Mouse (Mus musculus): ENCODE measurements around the gene Sync.

Gene Sync

DNA sequence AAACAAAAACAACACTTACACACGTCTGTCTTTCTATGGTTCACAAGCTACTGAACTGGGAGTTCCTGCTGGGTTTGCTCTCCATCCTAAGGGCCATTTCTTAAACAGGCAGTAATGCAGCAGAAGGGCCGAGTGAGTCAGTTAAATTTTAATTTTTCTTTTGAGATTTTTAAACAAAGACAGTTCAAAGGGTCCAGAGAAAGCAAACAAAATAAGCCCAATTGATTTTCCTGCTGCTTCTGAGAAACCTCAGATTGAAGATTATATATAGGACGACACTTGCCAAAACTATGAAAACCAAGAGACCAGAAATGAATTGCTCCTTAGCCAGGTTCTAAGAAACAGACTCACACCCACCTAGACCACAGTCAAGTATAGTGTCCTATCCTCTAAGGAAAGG lies 26.5 kb downstream of the Sync start:
- DNase-seq = no peak

DNA sequence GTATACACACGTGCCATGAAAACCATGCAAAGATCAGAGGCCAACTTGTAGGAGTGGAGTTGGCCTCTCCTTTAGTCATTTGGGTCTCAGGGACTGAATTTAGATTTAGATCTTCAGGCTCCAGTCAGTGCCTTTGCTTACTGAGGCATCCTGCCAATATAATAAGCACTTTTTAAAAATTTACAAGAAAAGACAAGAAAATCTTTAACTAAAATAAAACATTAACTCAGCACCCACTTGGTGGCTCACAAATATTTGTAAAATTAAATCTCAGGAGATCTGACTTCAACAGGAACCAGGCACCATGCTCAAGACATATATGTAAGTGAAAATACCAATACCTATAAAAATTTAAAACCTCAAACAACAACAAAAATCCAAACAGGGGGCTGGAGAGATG lies 33.5 kb downstream of the Sync start:
- DNase-seq = no peak

DNA sequence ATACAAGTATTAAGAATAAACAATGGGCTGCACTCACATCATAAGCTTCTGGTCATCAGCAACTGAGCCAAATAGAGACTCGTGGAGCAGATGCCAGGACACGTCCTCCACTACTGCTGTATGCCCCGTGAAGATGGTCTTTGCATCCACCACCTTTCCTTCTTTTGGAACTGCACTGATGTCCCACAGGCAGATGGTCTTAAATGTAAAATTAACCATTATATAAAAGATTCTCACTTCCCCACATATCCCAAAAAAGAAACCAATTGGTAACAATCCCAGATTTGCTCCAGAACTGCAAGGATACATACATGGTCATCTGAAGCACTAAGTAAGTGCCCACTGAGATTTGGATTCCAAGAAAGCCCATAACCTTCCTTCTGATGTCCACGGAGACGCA lies 34.6 kb downstream of the Sync start:
- no peak for DNase-seq

DNA sequence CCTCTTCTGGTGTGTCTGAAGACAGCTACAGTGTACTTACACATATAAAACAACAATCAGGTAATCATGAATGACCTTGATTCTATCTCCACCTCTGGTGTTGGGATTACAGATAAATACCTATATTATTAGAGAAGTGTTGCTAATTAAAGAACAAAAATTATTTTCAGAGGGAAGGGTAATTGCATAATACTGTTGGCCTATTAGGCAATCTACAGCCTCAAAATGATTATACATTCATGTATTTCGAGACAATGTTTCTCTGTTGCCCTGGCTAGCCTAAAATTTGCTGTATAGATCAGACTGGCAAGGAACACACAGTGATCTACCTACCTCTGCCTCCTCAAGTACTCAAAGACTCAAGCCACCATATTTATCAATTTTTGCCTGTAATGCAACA lies 36.1 kb downstream of the Sync start:
- no peak for DNase-seq

DNA sequence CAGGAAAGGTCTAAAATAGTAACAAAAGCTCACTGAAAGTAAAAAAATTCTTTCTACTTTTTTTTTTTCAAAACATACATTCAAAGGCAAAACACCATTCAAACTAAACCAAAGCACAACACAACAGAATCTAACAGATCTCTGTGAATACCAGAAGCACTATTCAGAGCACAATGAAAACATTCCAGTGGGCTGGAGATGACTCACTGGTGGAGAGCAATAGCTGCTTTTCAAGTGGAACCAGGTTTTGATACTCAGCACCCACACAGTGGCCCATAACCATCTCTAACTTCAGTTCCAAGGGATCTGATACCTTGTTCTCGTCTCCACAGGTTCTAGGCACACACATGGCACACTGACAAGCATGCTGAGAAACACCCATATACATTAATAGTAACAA lies 37.3 kb downstream of the Sync start:
- DNase-seq = no peak

DNA sequence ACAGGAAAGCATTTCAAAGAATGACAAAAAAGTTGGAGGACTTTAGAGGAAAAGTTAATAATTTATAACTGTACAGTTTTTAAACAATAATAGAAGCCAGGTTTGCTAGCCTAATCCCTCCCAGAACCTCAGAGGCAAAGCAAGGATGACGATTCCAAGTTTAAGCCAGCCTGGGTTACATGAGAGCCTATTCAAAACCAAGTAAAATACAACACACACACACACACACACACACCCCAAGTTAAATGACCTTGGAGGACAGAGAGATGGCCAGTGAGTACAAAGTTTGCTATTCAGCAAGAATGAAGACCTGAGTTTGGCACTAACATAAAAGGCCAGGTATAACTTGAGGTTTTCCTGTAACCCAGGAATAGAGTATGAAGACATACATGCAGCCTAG lies 38.8 kb downstream of the Sync start:
- DNase-seq = no peak

DNA sequence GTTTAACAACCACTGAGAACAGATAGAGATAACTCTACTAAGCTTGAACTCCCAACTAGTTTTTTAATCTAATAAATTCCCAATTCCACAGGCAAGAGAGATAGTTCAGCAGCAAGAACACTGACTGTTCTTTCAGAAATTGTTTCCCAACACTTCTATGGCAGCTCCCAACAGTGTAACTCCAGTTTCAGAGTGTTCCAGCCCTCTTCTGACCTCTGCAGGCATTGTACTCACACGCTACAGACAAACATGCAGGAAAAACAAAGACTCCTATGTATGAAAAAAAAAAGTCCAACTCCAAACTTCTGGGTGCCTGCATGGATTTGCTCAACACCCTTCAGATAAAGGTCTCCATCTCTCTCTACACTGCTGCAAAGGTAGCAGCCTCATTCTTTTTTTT lies 45.4 kb downstream of the Sync start:
- no peak for DNase-seq

DNA sequence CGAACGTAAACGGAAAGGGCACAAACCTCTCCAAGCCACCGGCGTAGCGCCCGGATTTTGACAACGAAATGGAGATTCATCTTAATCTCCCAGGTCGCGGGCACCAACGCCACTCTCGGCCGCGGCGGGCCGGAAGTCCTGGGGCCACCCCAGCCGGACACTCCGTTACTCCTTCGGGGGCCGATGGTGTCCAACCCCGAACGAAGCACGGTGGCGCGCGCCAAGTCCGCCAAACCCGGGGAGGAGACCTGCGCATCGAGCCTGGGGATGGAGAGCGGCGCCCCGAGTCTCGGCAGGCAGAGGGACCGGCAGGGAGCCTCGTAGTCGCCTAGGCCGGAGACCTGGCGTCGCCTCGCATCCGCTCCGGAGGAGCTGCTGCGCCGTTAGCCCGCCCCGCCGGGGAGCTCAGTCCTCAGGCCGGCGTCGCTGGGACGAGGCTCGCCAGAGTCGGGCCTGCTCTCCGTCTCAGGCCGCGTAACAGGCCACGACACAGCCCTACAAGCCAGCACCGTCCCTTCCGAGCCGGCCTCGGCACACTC lies 47.3 kb downstream of the Sync start:
- DNase-seq = peak; percentile 63

DNA sequence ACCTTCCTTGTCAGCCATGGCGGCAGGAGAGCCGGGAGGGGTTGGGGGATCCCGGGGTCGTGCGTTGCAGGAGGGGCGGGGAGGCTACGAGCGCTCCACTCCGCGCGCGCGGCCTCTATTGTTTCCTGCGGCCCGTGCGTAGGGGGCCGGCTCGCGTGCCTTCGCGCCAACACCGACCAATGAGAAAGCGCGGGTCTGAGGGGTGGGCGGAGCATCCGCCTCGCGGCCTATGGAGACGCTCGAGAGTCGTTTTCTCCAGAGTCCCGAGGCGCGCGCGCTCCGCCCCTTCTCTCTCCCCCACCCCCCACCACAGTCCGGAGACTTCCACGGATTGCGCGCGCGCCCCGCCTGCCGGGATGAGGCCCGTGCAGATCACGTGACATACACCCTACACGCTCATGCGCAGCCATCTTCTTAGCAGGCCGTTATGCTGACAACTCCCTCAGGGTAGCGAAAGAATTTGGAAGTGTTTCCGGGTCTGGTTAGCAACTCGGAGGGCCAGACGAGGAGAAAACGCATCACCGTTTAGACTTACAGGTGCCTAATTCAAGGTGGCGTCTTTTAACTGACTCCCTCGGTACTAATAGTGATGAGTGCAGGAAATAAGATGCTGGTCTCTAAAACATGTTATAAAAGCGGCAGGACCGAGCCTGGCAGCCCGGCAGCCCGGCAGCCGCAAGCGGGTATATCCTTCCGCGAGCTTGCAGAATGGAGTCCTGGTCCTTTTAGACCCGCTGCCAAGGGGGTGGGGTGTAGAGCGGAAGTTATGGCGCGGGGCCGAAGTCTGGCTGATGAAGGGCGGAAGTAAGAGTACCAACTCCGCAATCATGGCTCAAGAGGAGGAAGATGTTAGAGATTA lies 48.0 kb downstream of the Sync start, which contains the start of the genes Rbbp4 and Zbtb8os:
Gene Rbbp4 (minus strand): TSS at position 155 of the 859 bp plus-strand sequence.
Gene Zbtb8os (plus strand): TSS at position 480 of the 859 bp plus-strand sequence.
- DNase-seq = peak; percentile 96

DNA sequence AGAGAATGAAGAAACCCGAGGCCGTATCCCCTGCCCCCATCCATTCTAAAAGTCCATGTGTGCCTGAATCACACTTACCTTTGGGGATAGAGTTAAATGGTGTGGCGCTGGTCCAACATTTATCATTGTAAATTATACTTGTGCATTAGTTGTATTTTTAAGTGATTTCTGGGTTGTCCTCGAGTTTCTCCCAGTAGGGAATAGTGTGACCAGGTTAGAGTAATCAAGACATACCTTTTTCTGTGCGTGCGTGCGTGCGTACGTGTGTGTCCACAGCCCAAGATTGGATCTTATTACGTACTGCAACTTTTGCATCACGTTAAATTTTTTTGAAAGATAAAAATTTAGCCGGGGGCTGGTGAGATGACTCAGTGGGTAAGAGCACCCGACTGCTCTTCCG lies 48.9 kb downstream of the Sync start:
- no peak for DNase-seq

DNA sequence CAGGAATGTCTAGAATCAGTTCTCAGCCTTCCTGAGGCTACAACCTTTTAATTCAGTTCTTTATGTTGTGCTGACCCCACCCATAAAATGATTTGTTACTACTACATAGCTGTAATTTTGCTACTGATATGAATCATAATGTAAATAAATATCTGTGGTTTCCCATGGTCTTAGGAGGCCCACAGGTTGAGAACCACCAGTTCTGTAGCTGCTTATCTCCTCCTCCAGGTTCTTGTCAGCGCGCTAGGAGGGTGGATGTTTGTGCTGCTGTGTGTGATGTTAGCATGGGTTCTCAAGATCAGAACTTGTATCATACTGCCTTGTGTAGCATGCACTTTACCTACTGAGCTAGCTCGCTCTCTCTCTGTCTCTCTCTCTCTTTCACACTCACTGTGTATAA lies 52.3 kb downstream of the Sync start:
- no peak for DNase-seq

DNA sequence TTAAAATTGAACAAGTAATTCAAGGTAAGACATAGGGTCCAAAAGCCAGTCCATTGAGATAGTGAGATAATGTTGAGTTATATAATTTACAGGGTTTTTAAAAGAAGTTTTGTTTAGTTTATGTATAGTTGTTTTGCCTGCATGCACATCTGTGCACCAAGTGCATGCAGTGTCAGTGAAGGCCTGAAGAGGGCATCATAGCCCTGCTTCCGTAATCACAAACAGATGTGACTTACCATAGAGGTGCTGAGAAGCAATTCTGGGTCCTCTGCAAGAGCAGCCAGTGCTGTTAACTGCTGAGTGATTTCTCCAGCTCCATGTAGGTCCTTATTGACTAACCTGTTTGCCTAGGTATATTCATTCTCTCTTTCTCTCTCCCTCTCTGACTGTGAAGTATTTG lies 54.5 kb downstream of the Sync start:
- DNase-seq = no peak

DNA sequence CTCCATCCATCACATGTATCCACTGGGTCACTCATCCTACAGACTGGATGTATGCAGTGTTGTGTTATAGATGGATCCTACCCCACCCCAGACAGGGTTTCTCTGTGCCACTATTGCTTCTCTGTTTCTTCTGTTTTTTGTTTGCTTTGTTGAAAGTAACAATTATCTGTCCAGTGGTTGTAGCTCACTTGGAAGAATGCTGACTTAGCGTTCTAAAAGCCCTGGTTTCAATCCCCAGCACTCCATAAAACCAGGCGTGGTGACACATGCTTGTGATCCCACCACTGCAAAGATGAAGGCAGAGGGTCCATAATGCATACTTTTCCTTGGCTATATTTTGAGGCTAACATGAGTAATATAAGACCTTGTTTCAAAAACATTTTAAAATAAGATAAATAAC lies 55.3 kb downstream of the Sync start:
- DNase-seq = no peak

DNA sequence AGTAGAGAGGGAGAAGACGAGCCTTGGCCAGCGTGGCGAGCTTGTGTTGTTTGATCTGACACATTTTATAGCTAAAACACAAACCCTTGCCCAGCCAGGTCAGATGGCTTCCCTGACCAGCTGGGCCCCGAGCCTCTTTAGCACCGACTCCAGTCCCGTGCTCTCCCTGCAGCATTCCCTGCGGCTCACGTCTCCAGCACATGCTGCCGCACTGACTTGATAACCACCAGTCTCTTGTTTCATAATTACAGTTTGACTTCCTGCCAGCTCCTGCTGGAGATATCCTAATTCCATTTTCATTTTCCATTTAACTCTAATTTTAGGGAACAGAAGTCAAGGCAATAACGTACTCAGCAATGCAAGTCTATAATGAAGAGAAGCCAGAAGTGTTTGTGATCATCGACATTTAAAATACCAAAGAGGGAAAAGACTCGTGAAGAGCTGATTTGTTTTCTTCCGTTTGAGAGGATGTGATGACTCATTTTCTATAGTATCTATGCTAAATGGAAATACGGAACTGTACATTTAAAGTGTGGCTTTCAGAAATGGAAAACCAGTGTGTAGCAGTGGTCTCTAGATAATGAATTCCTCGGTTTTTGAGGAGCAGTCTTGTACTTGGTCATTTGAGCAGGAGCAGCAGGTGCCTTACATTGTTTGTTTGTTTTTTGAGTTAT lies 59.2 kb downstream of the Sync start:
- no peak for DNase-seq

DNA sequence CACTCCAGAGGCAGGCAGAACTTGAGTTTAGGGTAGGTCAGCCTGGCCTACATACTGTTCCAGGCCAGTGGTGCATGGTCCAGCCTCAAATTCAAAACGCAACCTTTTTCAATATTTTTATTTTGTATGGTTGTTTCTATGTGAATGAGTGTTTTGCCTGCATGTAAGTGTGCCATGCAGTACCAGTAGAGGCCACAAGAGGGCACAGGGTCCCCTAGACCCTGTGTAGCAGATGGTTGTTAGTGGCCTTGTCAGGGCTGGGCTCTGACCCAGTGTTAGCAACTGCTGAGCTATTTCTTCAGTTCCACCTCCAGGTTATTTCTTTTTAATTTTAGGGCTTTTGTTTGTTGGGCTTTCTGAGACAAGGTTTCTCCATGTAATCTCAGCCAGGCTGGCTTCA lies 63.2 kb downstream of the Sync start:
- DNase-seq = peak; percentile 90

DNA sequence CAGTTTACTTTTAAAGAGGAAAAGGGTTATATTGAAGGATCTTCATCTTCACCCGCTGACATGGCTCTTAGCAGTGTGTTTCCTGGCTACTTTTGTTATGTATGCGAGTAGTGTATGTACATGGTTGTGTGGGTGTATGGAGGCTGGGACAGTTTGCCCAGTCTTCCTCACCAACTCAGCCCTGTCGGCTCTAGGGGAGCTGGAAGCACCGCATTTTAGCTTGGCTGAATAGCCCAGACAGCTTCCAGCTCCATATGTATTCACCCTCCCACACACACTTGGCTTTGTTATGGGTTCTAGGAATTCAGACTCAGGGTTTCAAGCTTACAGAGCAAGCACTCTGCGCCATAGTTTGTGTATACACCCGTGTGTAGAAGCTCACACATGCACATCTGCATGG lies 63.7 kb downstream of the Sync start:
- no peak for DNase-seq

DNA sequence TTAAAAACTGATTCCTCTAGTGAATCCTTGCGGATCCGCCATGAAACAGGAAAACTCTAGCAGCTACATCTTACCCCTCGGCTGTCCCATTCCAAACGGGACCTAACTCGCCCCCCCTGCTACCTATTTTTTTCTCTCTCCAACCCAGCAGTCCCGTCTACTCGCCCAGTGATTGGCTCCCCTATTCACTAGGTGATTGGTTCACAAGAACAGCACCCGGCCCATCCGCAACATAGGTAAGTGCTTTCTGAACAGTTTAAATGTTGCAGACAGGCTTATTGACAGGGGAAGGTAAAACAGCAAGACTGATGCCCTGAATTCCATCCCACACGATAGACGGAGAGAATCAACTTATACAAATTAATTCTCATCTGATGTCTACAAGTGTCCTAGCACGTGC lies 65.8 kb downstream of the Sync start:
- no peak for DNase-seq

DNA sequence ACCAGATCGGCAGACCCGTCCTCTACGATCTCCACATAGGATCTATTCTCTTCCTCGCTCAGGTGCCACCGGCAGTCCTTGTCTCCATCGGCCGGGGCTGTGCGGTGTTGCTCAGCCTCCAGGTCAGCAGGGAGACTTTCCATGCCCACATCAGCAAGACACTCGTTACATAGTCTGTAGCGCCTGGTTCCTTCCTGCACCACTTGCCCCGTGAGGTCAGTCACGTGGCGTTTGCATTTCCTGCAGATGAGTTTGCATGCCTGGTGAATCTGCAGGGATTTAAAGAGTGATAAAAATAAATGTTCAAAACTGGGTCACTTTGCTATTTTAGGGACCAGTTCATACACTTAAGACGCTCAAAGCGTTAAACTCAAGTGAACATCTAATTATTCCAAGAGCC lies 66.8 kb downstream of the Sync start:
- no peak for DNase-seq

DNA sequence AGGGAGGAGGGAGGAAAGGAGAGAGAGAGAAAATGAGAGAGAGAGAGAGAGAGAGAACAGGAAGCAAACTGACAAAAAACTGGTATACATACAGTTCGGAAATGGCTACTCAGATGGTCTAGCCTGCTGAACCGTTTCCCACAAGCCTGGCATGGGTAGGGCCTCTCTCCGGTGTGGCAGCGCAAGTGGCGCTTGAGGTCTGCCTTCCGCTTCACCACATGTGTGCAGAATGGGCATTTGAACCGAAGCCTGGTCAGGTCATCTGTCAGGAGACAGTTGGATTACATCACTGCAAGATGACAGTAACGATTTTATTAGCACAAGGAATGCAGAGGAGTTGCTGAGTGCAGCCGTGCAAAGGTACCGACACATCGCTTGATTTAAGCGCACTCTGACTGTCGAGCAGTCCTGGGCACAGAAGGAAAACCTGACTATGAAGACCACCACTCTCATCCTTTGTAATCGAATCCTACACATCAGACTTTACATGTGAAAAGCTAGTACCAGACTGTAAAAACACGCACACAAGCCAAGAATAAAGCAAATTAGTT lies 70.3 kb downstream of the Sync start:
- no peak for DNase-seq
